Mouse (Mus musculus) MN1 (cell line): ENCODE results near the gene Gm10490.

Source experiments
- DNase-seq: peaks from one replicate; pipeline ENCODE4 v3.0.0-alpha.2; 2016; ENCODE audit warnings: low spot score

Gene Gm10490

GRCm38 (mm10) chrX:7927116-7927515 lies 17.8 kb downstream of the Gm10490 start:
- no peak for DNase-seq

GRCm38 (mm10) chrX:7928270-7928790 lies 19.0 kb downstream of the Gm10490 start, which contains the start of gene Eras:
Gene Eras, minus strand, starts transcription at chrX:7928607.
- no peak for DNase-seq

DNA sequence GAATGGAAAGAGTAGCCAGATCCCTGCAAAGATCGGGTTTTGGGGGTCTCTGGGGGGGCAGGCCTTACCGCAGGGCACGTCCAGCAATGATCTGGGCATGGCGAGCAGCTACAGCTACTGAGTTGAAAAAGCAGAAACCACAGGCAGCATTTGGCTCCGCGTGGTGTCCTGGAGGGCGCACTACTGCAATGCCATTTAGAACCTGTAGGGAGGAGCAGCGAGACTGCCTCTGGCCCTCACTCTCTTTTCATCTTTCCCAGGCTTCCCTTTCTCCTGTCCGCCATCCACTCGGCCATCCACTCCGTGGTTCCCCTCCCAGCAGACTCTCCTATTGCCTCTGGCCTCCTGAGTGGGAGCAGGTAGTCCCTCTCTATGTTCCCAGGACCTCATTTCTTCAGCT lies 27.5 kb downstream of the Gm10490 start:
- no peak for DNase-seq

DNA sequence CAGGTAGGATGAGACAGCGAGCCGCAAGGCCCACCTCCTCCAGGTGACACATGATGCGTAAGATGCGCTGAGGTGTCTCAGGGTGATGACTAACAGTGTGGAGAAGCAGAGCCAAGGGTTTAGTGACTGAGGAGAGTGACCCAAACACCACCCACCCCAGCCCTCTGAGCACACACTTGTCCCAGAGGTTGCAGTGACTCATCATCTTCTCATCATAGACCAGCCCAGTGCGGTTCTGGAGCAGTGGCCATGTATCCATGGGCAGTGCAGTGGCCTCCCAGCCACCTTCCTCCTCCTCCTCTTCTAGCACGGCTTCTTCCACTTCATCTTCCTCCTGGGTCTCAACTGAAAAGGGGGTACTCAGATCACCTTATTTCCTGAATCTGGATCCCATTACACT lies 28.3 kb downstream of the Gm10490 start:
- DNase-seq, result no peak

DNA sequence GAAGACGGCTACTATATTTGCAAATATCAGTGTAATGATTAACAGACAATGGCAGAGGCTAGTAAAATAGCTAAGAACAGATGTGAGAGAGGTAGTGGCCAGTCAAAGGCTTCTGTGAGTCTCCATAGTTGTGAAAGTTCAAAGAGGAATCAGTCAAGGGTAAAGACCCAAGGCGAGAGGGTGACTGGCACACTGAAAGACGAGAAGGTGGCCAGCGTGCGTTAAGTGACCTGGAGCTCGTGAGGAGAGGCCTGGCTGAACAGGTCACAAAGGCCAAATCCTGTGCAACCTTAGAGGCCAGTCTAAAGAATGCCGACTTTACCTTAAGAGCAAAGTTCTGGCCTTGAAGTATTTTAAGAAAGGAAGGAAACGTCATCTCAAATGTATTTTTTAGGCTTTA lies 36.3 kb downstream of the Gm10490 start:
- DNase-seq, result no peak

DNA sequence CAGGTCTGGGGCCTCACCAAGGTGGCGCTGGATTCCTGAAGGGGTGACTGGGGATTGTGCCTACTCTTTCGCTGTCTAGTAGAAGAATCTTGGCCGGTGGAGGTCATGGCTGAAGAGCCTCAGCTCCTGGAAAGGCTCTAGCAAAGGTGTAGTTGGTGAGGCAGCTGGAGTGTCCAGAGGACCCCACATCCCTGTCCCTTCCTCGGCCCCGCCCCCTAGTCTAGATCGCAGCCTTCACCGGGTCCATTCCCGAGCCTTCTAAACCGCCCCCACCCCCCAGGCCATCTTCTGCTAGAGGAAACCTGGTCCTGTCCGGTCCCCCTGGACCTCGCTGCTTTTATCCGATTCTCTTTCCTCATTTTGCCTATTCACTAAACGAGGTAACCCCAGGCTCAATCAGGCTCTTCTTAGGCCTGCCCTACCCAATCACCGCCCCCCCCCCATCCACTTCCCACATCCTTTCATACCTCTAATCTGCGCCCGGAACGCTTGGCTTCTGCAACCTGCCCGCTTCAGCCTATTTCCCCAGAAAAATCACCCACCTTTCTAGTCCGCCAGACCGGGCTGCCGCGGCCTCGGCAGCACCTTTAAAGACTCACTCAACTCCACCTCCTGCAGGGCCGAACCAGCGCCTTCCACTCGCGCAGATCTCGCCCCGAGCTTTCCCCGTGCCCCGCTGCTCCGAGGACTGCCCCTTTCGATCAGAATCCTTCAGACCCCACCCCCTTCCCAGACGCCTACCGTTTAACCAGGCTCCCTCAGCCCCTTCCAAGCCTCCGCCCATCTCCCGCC lies 38.0 kb downstream of the Gm10490 start, which contains the start of gene Hdac6:
TSS of gene Hdac6 (minus strand) at position 782 of the 792 bp plus-strand sequence.
- DNase-seq, result peak; percentile 27

- DNase-seq, result peak; percentile 94
These were observed 38.7 kb downstream of the Gm10490 start for GRCm38 (mm10) chrX:7947900-7948492.

DNA sequence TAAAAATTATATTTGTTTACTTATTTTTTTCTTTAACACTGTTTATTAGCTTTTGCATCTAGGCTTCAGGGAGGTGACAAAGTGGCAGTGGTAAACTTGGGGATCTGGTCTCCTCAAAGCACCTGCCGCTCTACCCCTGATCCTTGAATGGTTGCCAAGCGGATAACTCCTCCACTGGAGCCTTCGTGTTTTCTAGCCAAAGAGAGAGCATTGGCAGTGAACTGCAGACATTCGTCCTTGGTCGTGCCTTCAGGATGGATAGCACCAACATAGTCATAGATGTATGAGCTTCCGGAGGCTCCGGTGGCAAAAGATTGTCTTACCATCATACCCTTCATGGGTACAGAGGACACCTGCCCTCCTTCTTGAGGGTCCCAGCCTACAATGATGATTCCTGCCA lies 40.7 kb downstream of the Gm10490 start:
- no peak for DNase-seq

DNA sequence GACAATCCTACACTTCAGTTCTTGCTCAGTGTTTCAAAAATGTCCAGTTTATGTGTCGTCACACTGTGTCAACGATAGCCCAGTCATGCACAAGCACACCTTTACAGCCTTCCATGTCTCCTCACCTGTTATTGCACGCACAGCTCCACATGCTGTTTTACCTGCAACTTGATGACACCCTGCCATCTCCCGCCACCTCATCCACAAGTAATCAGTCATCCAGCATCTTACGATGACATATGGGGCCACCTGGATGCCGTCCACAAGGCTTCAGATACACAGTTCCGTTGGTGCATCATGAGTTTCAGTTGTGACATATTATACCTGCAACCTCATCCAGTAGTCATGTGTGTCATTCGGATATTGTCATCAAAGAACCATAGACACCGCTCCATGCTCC lies 49.5 kb downstream of the Gm10490 start:
- DNase-seq, result no peak
